Mouse (Mus musculus) ES-E14 (cell line): ENCODE results near the gene Mat2b. TPM values are rescaled to one million over a fixed set of nuclear protein-coding genes. Genes with fewer than 3 reads are reported as not detected.

Experiments
- DNase-seq: peaks from one replicate; pipeline ENCODE4 v3.0.0-alpha.2; 2013; ENCODE audit warnings: low read depth, low spot score
- H3K27ac ChIP-seq: 2 replicates; pipeline ENCODE4 v1.5.1; 2012; ENCODE audit warnings: low read depth, mild to moderate bottlenecking, low read length, moderate library complexity, mixed read lengths; ENCODE audit not compliant: poor library complexity, insufficient read depth, severe bottlenecking
- H3K36me3 ChIP-seq: 2 replicates; pipeline ENCODE4 v1.6.1; 2012; ENCODE audit warnings: mild to moderate bottlenecking, low read length, moderate library complexity, mixed read lengths; ENCODE audit not compliant: control insufficient read depth, poor library complexity, insufficient read depth, severe bottlenecking
- H3K4me1 ChIP-seq, 2 experiments: fragments of 150-350 bp in 1 of 2; sonication (generic) in 1 of 2; 2 replicates each; pipeline ENCODE4 v1.6.1; 2012; ENCODE audit warnings: low read length in 2 of 2, mild to moderate bottlenecking in 1 of 2, mixed read lengths in 1 of 2; ENCODE audit not compliant: control insufficient read depth in 2 of 2, insufficient read depth in 2 of 2, poor library complexity in 1 of 2
- H3K4me3 ChIP-seq, 2 experiments: fragments of 150-350 bp in 1 of 2; sonication (generic) in 1 of 2; 2 replicates each; pipeline ENCODE4 v1.5.1; 2012; ENCODE audit warnings: low read length in 2 of 2, low read depth in 1 of 2, mild to moderate bottlenecking in 1 of 2, mixed read lengths in 1 of 2; ENCODE audit not compliant: insufficient read depth in 1 of 2, poor library complexity in 1 of 2, severe bottlenecking in 1 of 2
- H3K9ac ChIP-seq: 2 replicates; pipeline ENCODE4 v1.6.1; 2012; ENCODE audit warnings: low read depth, mild to moderate bottlenecking, low read length, mixed read lengths; ENCODE audit not compliant: poor library complexity, insufficient read depth, severe bottlenecking
- H3K9me3 ChIP-seq: fragments of 150-350 bp; sonication (generic); 2 replicates; pipeline ENCODE4 v1.6.1; 2012; ENCODE audit warnings: low read depth, mild to moderate bottlenecking, low read length; ENCODE audit not compliant: control insufficient read depth, insufficient read depth
- CHD2 ChIP-seq: IDR thresholded peaks from 2 replicates; pipeline ENCODE4 v1.6.1; 2014; ENCODE audit warnings: mild to moderate bottlenecking, low read depth, low read length, inconsistent platforms
- HCFC1 ChIP-seq: IDR thresholded peaks from 2 replicates; pipeline ENCODE4 v1.6.1; 2012; ENCODE audit warnings: low read length, inconsistent platforms, borderline replicate concordance; ENCODE audit not compliant: insufficient read depth
- MAFK ChIP-seq: IDR thresholded peaks from 2 replicates; pipeline ENCODE4 v1.6.1; 2014; ENCODE audit warnings: mild to moderate bottlenecking, low read depth, low read length, inconsistent platforms; ENCODE audit not compliant: insufficient read depth
- ZC3H11A ChIP-seq: IDR thresholded peaks from 2 replicates; pipeline ENCODE4 v1.6.1; 2012; ENCODE audit warnings: low read depth, mild to moderate bottlenecking, inconsistent platforms, low read length, borderline replicate concordance
- ZNF384 ChIP-seq: IDR thresholded peaks from 2 replicates; pipeline ENCODE4 v1.6.1; 2012; ENCODE audit warnings: low read depth, low read length, inconsistent platforms
- in situ Hi-C, 2 experiments: fragments of 600-800 bp; cut with MboI; formaldehyde crosslinking; loops; one replicate each; pipeline ENCODE4 v1.15.1; 2025; ENCODE audit warnings: low sequenced_read_pairs in 2 of 2, inconsistent platforms in 1 of 2; ENCODE audit not compliant: unreplicated experiment in 2 of 2
- total RNA-seq: library from RNA; depleted of rRNA; stranded (reverse); fragments of 300-350 nt; gene quantifications from 2 replicates; pipeline ENCODE4 v1.2.3, GENCODE M21; 2012; rRNA removed

Gene Mat2b
- total RNA-seq: 81.1 and 86.3 TPM in 2 replicates

DNA sequence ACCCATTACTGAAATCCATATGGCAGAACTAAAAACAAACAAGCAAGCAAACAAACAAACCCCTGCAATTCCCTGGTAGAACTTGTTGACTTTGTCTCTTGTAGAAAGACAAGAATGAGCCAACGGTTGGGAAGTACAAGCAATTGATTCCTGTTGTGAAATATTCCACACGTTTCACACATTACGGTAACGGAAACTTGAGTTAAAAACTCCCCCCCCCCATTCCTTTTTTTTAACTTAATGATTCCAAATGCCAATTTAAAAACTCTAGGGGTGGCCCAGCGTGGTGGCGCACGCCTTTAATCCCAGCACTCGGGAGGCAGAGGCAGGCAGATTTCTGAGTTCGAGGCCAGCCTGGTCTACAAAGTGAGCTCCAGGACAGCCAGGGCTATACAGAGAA lies at the start of gene Mat2b:
Gene Mat2b (minus strand): TSS at position 101 of the 400 bp plus-strand sequence.
- H3K4me3 ChIP-seq: peak within 1 kb of the TSS; percentile 89 to 93
- H3K27ac ChIP-seq: peak within 1 kb of the TSS; percentile 98
- H3K36me3 ChIP-seq: peaks cover 7% of the 10 kb centered on the region
- DNase-seq: no peak
- in situ Hi-C loops: no loop called here
- H3K9me3 ChIP-seq: no peaks in the 10 kb centered on the region; the same call in 1 of the 2 replicates
- peaks cover 2 to 6% of the 10 kb centered on the region in 2 experiments; a peak in 2 of 4 replicates for H3K4me1 ChIP-seq
- peak within 1 kb of the TSS; percentile 95 for H3K9ac ChIP-seq
- TF ChIP-seq HCFC1: no peak
- TF ChIP-seq ZC3H11A: no peak
- TF ChIP-seq MAFK: no peak

DNA sequence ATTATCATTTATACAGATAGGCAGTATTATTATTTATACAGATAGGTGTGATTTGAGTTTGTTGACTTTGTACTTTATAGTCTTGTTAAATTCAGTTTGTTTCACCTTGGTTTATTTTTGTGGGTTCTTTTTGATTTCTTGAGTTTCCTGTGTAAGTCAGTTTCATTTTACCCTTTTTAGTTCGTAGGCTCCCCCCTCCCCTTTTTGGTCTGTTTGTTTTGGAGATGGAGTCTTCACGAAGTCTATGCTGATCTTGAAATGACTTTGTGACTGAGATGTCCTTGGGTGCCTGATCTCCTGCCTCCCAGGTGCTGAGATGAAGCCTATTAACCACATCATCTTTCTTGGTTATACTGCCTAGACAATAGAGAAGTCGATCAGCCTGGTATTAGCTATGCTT lies 49.3 kb upstream of the Mat2b start:
- H3K4me1 ChIP-seq: peaks cover 0 to 3% of the 10 kb centered on the region in 2 experiments; a peak in 1 of 4 replicates
- H3K36me3 ChIP-seq: peaks cover 11% of the 10 kb centered on the region
- in situ Hi-C loops: no loop called here
- no peak overlapping the region for H3K9ac ChIP-seq
- TF ChIP-seq ZC3H11A: no peak
- TF ChIP-seq CHD2: no peak
- TF ChIP-seq HCFC1: no peak
- TF ChIP-seq ZNF384: no peak
- TF ChIP-seq MAFK: no peak
- DNase-seq: no peak
- no peak overlapping the region for H3K27ac ChIP-seq
- H3K9me3 ChIP-seq: no peaks in the 10 kb centered on the region
- H3K4me3 ChIP-seq: no peak overlapping the region

DNA sequence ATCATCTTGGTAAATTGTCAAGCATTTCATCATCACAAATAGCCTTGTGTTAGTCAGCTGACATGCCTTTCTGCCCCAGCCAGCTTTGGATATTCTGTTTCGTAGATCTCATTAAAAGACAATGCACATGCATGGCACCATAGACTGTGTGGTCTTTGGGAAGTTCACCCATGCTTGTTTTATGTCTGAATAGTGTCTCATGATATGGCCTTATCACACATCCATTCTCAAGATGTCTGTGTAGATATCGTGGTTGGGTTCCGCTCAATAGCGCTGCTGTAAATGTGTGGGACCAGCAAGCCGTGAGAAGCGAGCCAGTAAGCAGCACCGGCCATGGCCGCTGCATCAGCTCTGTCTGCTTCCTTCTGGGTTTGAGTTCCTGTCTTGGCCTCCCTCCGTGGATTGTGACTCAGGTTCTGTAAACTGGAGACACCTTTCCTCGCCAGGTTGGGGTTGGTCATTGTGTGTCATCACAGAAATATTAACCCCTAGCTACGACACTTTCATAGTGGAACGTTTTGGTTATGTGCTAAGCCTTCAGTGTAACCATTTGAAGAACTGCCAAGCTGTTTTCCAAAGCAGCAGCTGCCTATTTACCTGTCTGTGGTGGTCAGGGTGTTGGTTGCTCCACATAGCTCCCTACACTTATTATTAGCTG lies 46.7 kb upstream of the Mat2b start:
- in situ Hi-C loops: no loop called here
- Histone ChIP-seq H3K9ac (no peak overlapping the region), H3K4me1 (no peaks in the 10 kb centered on the region), H3K4me3 (no peak overlapping the region), H3K9me3 (no peaks in the 10 kb centered on the region), H3K36me3 (peaks cover 23% of the 10 kb centered on the region), H3K27ac (no peak overlapping the region)
- no peak for DNase-seq
- no peak for TF ChIP-seq ZNF384
- no peak for TF ChIP-seq ZC3H11A
- TF ChIP-seq CHD2: no peak
- no peak for TF ChIP-seq MAFK
- TF ChIP-seq HCFC1: no peak

DNA sequence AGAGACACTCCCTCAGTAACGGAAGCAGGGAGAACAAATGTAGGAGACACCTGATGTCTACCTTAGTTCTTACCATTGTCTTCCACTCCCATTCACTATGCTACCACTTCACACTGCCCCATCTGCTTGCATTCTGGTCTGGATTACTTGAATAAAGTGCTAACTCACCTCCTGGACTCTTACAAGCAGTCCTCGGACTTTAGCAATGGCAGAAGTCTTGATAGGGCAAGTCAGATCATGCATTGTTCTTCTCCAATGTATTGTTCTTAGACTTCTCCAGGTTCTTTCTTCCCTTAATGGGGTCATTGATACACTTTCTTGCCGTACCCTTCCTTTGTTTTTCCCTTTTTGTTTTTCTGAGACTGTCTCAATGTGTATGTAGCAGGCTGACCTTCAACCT lies 42.4 kb upstream of the Mat2b start:
- peak overlapping the region; percentile 74 for H3K27ac ChIP-seq
- in situ Hi-C loops: no loop called here
- no peak for DNase-seq

More for the DNA sequence above, 42.4 kb upstream of the Mat2b start:
- peaks cover 0 to 4% of the 10 kb centered on the region in 2 experiments; a peak in 1 of 4 replicates for H3K4me1 ChIP-seq
- H3K36me3 ChIP-seq: peaks cover 24% of the 10 kb centered on the region
- H3K4me3 ChIP-seq: no peak overlapping the region
- H3K9me3 ChIP-seq: no peaks in the 10 kb centered on the region
- TF ChIP-seq MAFK (0 out of 2 replicates have a peak, but pooled peaks have one; percentile 48), CHD2 (no peak), ZNF384 (no peak), ZC3H11A (no peak), HCFC1 (no peak)
- no peak overlapping the region for H3K9ac ChIP-seq
